Mouse (Mus musculus) embryonic facial prominence, embryonic 11.5 days (tissue): ENCODE results near the gene Ovca2. TPM values are rescaled to one million over a fixed set of nuclear protein-coding genes. Genes with fewer than 3 reads are reported as not detected.

Experiments
- ATAC-seq: fragments of 200-750 bp; cut with Nextera tagmentation; replicated peaks from 2 replicates; pipeline ENCODE4 v1.8.0; 2017; ENCODE audit warnings: low read depth; ENCODE audit not compliant: insufficient number of reproducible peaks, low FRiP score, low TSS enrichment
- DNase-seq: peaks from one replicate; pipeline ENCODE4 v3.0.0-alpha.2; 2015; ENCODE audit warnings: low spot score
- H3K27ac ChIP-seq: fragments of 300-500 bp; sonication (generic); replicated peaks from 2 replicates; pipeline ENCODE4 v1.5.1; 2014; ENCODE audit warnings: mild to moderate bottlenecking, low read depth, low read length, control low read depth
- H3K27me3 ChIP-seq: fragments of 300-500 bp; sonication (generic); 2 replicates; pipeline ENCODE4 v1.6.1; 2014; ENCODE audit warnings: mild to moderate bottlenecking, low read length, moderate library complexity, mixed read lengths; ENCODE audit not compliant: control insufficient read depth, insufficient read depth
- H3K36me3 ChIP-seq: fragments of 300-500 bp; sonication (generic); replicated peaks from 2 replicates; pipeline ENCODE4 v1.6.1; 2014; ENCODE audit warnings: low read depth, mild to moderate bottlenecking, low read length, moderate library complexity, mixed read lengths; ENCODE audit not compliant: control insufficient read depth, insufficient read depth
- H3K4me1 ChIP-seq: fragments of 300-500 bp; sonication (generic); 2 replicates; pipeline ENCODE4 v1.6.1; 2014; ENCODE audit warnings: low read length, mixed read lengths; ENCODE audit not compliant: control insufficient read depth, insufficient read depth
- H3K4me2 ChIP-seq: fragments of 300-500 bp; sonication (generic); 2 replicates; pipeline ENCODE4 v1.6.1; 2014; ENCODE audit warnings: low read depth, mild to moderate bottlenecking, control low read depth, low read length, moderate library complexity
- H3K4me3 ChIP-seq: fragments of 300-500 bp; sonication (generic); 2 replicates; pipeline ENCODE4 v1.5.1; 2014; ENCODE audit warnings: low read depth, low read length, control low read depth
- H3K9ac ChIP-seq: fragments of 300-500 bp; sonication (generic); replicated peaks from 2 replicates; pipeline ENCODE4 v1.6.1; 2014; ENCODE audit warnings: mild to moderate bottlenecking, control low read depth, low read length
- H3K9me3 ChIP-seq: fragments of 300-500 bp; sonication (generic); replicated peaks from 2 replicates; pipeline ENCODE4 v1.6.1; 2016; ENCODE audit warnings: mild to moderate bottlenecking, low read length, inconsistent platforms, mixed read lengths; ENCODE audit not compliant: control insufficient read depth
- WGBS: fragments of 180-500 bp; shearing (Covaris S2); extraction: QIAGEN DNeasy Blood & Tissue Kit; methylation state at CpG from one replicate; pipeline ENCODE4 v1.1.7; 2014; 5-methylcytosine and 5-hydroxymethylcytosine counted together
- polyA plus RNA-seq: library from polyadenylated mRNA; unstranded; fragments of >200 nt; fragmentation: Nextera tagmentation; extraction: Ambion mirVana; gene quantifications from 2 replicates; pipeline ENCODE4 v1.2.1, GENCODE M21; 2014

Gene Ovca2
- polyA plus RNA-seq, 1 experiment from 2014 or later, result 37.5 TPM

DNA sequence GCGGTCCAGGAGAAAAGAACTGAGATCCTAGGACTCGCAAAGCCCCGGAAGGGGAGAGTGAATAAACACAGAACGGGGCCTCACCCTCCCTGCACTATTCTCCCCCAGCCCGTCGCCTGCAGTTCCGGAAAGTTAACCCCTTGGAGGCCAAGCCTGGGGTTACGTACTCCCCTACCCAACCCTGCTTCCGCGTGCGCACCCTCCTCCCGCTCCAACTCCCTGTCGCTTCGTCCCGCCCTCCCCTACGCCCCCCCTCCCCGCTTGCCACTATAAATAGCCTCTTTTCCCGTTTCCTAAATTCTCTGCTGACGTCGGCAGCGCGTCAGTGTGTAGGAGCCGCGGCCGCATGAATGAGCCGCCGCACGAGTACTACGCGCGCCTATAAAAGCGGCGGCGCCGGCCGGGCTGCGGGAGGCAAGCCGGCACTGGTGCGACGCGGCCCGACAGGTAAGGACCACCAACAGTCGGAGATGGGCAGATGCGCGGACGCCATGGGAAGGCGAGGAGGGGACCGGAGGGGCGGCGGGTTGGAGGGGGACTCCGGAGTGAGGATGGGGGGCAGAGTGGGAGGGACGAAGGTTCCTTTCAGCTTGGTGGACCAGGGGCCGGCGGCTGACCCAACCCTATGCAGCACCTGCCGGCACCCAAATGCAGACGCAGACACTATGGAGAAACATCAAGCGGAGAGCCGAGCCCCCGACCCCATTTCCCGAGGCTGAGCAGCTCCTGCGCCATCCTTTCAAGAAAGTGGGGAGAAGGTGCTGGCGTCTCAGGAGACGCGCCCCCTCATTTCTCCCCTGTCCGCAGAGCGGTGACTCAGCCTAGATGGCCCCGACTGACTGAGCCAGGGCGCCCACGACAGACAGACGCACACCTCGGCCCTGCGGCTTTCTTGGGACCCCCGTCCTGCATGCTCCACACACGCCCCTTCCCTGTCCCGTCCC, 6.2 kb downstream of the Ovca2 start:
- ATAC-seq, result no peak
- under 1% methylated on average over 74 of the region's 75 CpGs for WGBS

DNA sequence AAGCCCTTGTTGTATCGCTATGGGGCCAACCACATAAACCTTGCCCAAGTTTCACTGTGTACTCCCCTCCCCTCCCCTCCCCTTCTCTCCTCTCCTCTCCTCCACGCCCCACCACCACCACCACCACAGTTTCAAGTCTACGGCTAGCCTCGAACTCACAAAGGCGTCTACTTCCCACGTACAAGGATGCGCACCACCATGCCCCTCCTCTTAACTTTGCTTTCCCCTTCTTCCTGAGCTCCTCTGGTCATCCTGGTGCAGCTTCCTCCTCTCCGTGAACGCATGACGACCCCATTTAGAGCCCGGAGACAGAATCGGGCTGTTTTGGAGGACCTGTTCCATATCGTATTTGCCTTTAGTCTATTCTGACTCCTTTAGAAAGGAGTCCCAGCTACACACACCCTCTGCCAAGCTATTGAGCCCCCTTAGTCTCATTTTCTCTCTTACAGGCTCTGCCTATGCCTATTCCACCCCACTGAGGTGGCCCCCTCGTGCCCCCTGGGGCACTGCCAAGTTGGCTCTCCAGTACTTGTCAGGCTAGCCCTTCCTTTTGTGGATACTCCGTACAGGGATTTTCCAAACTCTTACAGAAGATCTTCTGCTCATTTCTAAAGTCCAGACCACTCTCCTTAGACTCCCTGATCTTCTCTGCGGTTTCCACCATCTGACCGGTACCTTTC, 7.3 kb downstream of the Ovca2 start:
- Histone ChIP-seq H3K9ac (no peak overlapping the region), H3K4me1 (peaks cover 8% of the 10 kb centered on the region; the same call in 1 of the 2 replicates), H3K36me3 (no peaks in the 10 kb centered on the region), H3K4me2 (no peak overlapping the region), H3K27ac (no peak overlapping the region), H3K4me3 (no peak overlapping the region), H3K27me3 (peaks cover 66% of the 10 kb centered on the region), H3K9me3 (no peaks in the 10 kb centered on the region)
- WGBS, result 7% methylated on average over 16 of the region's 17 CpGs
- ATAC-seq (no peak), DNase-seq (no peak)

More for the DNA sequence above, 6.2 kb downstream of the Ovca2 start:
- Histone ChIP-seq H3K27me3 (peaks cover 56% of the 10 kb centered on the region), H3K9me3 (no peaks in the 10 kb centered on the region), H3K4me2 (peak overlapping the region; percentile 85), H3K9ac (no peak overlapping the region), H3K27ac (no peak overlapping the region), H3K4me1 (peaks cover 5% of the 10 kb centered on the region; the same call in 1 of the 2 replicates), H3K36me3 (no peaks in the 10 kb centered on the region), H3K4me3 (peak overlapping the region; percentile 64)
- peak; percentile 48 for DNase-seq

DNA sequence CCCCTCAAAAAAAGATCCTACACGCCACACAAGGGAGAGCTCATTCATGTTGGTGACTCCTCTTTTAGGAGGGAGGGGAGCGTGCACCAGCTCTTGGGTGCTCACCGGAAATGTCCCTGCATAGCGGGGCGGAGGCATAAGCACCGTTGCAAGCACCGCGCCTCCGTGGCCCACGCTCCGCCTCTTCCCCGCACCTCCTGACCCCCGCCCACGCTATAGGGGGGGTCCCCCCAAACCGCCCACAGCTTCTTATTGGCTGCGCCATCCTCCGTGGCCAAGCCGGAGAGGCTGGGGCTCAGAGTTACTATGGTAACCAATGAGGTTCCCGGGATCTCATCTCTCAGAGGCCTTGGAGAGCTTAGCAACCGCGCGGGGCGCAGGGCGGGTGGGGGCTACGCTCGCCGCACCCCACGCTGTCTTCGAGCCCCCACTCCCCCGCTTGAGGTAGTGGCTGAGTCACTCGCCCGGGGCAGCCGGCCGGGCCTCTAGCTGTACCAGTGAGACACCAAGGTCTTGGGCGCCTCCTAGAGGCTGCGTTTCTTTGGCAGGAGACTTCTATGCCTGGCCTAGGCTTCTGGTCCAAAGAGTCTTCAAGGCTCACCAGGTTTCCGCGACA, 8.4 kb downstream of the Ovca2 start:
- H3K9ac ChIP-seq, result no peak overlapping the region
- ATAC-seq (peak; percentile 22; the same call in 1 of the 2 replicates), DNase-seq (peak; percentile 94)
- H3K27ac ChIP-seq, result no peak overlapping the region
- WGBS, result under 1% methylated on average over 38 of the region's 38 CpGs
- H3K4me3 ChIP-seq, result peak overlapping the region; percentile 44
- H3K4me2 ChIP-seq, result peak overlapping the region; percentile 59
- no peaks in the 10 kb centered on the region for H3K36me3 ChIP-seq
- H3K9me3 ChIP-seq, result no peaks in the 10 kb centered on the region
- H3K27me3 ChIP-seq, result peaks cover 77% of the 10 kb centered on the region
- peaks cover 15% of the 10 kb centered on the region for H3K4me1 ChIP-seq

DNA sequence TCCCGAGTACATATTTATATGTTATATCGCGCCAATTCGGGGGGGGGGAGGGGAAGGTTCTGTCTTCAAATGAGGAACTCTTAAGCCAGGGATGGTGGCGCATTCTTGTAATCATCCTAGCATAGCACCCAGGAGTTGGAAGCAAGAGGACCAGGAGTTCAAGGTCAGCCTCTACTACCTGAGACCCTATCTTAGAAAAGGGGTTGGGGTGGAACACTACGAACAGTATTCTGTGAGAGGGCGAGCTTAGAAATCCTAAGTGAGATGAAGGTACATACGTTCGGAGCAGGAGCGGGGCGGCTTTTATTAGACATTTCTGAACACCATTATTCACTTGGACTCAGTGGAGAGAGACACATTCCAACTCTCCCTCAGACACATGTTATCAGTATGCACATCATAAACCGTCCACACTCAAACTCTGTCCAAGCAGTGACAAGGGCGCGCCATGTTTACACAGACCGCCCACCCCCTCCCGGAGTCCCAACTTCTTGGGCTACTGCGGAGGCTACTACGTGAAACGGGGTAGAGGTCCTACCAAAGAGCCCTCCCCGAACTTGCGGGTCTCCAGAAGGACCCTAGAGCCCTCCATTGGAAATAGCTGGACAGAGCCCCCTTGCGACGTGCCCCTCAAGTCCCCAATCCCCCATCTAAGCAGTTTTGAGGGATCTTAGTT, 9.1 kb downstream of the Ovca2 start, which contains the start of gene Hic1:
Gene Hic1, minus strand, starts transcription at position 115 of the 676 bp plus-strand sequence.
- 6% methylated on average over 23 of the region's 23 CpGs for WGBS
- DNase-seq, result no peak
- no peak for ATAC-seq
- Histone ChIP-seq H3K27ac (0 out of 2 replicates have a peak within 1 kb of the TSS, but pooled peaks have one; percentile 20), H3K4me3 (peak within 1 kb of the TSS; percentile 44), H3K4me2 (peak within 1 kb of the TSS; percentile 94), H3K9ac (peak within 1 kb of the TSS; percentile 69), H3K4me1 (peaks cover 15% of the 10 kb centered on the region), H3K36me3 (no peaks in the 10 kb centered on the region), H3K27me3 (peaks cover 84% of the 10 kb centered on the region), H3K9me3 (no peaks in the 10 kb centered on the region)

DNA sequence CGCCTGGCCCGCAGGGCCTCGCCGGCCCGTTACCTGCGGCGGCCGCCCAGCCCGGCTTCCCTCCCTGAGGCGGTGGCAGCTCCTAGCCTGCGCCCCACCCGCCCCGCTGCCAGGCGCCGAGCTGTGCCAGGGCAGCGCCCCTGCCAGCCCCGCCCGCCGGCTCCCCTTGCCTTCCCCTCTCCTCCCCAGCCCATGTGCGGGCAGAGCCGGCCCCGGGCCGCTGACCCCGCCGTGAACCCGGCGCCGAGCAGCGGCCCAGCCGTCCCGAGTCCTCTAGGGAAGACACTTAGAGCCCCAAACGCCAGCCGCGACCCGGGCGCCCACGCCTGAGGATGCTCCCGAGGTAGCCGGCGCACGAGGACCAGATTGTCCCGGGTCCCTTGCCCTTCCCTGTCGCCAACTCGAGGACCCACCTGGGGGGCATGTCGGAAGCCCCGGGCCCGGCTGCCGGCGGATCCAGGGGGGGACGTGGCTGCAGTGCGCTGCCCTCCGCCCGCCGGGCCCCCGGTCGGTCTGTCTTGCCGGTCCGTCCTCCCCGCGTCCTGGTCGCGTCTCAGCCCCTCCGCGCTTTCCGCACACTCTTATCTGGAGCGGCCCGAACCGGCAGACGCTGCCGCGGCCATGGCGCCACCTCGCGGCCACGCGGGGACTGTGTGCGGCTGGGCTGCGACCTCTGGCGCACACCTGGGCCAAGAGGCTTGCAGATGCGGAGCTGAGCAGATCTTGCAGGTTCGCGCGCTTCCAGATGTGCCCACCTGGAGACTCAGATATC, 9.9 kb downstream of the Ovca2 start:
- ATAC-seq, result peak; percentile 32; the same call in 1 of the 2 replicates

DNA sequence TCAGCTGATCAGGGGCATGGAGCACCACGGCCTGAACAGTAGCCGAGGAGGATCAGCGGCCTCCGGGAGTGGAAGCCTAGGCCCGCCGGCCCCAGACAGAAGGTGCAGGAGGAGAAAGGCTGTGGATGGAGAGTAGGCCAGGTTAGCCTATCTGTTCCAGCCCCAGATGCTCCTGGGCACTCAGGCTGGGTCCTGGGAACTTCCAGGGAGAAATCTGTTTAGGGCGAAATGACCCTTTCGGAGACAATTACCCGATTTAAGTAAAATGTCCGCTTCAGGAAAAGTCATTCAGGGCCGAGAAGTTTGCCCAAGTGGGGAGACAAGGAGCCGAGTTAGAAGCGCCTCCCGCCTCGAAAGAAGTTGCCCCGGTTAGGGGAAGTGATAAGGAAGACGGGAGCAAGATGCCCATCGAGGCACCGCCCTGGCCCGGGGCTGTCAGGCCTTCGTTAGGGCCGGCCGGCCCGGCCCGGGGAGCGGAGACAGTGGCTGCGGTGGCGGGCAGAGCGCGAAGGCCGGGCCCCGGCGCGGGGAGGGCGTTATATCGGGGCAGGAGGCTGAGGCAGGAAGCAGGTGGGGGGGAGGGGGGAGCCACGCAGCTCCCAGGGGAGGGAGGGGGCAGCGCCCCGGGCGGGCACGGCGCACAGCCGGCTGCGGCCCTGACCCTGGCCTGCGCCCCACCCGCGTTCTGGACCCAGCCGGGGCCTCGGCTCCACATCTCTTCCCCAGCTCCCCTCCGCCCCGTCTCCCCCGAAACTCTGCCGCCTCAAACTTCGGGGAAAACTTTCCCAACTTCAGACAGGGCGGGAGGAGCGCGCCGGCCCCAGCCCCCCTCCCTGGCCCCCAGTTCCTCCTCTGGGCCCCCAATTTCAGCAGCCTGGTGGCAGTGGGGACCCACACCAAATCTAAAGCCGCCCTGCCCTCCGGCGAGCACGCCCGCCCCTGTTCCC, 10.7 kb downstream of the Ovca2 start:
- peaks cover 89% of the 10 kb centered on the region for H3K27me3 ChIP-seq
- H3K4me2 ChIP-seq, result peak overlapping the region; percentile 94
- WGBS, result 2% methylated on average over 49 of the region's 63 CpGs
- H3K4me3 ChIP-seq, result peak overlapping the region; percentile 44
- H3K9me3 ChIP-seq, result no peaks in the 10 kb centered on the region
- peaks cover 15% of the 10 kb centered on the region for H3K4me1 ChIP-seq
- no peak for DNase-seq
- H3K27ac ChIP-seq, result 0 out of 2 replicates have a peak overlapping the region, but pooled peaks have one; percentile 20
- H3K36me3 ChIP-seq, result peaks cover 5% of the 10 kb centered on the region
- ATAC-seq, result no peak
- peak overlapping the region; percentile 69 for H3K9ac ChIP-seq

More for the DNA sequence above, 9.9 kb downstream of the Ovca2 start:
- Histone ChIP-seq H3K27me3 (peaks cover 90% of the 10 kb centered on the region), H3K9me3 (no peaks in the 10 kb centered on the region), H3K4me1 (peaks cover 15% of the 10 kb centered on the region), H3K27ac (0 out of 2 replicates have a peak overlapping the region, but pooled peaks have one; percentile 20), H3K4me2 (peak overlapping the region; percentile 94), H3K4me3 (peak overlapping the region; percentile 44), H3K9ac (peak overlapping the region; percentile 69), H3K36me3 (no peaks in the 10 kb centered on the region; the same call in 1 of the 2 replicates)
- under 1% methylated on average over 82 of the region's 83 CpGs for WGBS
- DNase-seq, result peak; percentile 89
